Mouse (Mus musculus) kidney, adult 2 months (tissue): ENCODE measurements around the gene Gfi1.

Source experiments
- CTCF ChIP-seq: fragments of 200-500 bp; conservative IDR thresholded peaks from 2 replicates; pipeline ENCODE4 v1.5.1; 2011; ENCODE audit warnings: low read depth, mild to moderate bottlenecking, control low read depth, low read length, moderate library complexity, mixed read lengths; ENCODE audit not compliant: insufficient read depth, insufficient read length
- POLR2A ChIP-seq: fragments of 200-500 bp; IDR thresholded peaks from one replicate; pipeline ENCODE4 v1.6.1; 2011; ENCODE audit warnings: low read depth, low read length, control low read depth

GRCm38 (mm10) chr5:107768224-107768623 is 42.4 kb upstream of the Gfi1 start:
- no peak for TF ChIP-seq POLR2A
- TF ChIP-seq CTCF, result no peak
